Mouse (Mus musculus) CD4-positive, CD25-positive, alpha-beta regulatory T cell (primary cell): ENCODE measurements around the gene Sclt1. TPM values are rescaled to one million over a fixed set of nuclear protein-coding genes. Genes with fewer than 3 reads are reported as not detected.

Experiments
- polyA plus RNA-seq: library from polyadenylated mRNA; unstranded; fragments of 100-300 nt; shearing (Covaris generic); gene quantifications from one replicate; pipeline ENCODE4 v1.2.1, GENCODE M21; 2017

Gene Sclt1
- 11.2 TPM for polyA plus RNA-seq

GRCm38 (mm10) chr3:41742278-41742934 lies at the start of gene Sclt1, which contains the start of gene D3Ertd751e:
Sclt1 (minus strand) TSS chr3:41742514.
D3Ertd751e (plus strand) TSS chr3:41742611.

Other genes with a start within 250 kb of the Sclt1 start
- 23.3 TPM for gene Jade1, start 186.8 kb downstream of the Sclt1 start, polyA plus RNA-seq
- 13.5 TPM for gene D3Ertd751e, start 97 bp upstream of the Sclt1 start, polyA plus RNA-seq